Mouse (Mus musculus): ENCODE data around the gene Usp24. TPM values are rescaled to one million over a fixed set of nuclear protein-coding genes. Genes with fewer than 3 reads are reported as not detected.

Usp24 gene
- total and polyA plus RNA-seq, 3 experiments: 13.0 to 25.7 (median 13.9) TPM

DNA sequence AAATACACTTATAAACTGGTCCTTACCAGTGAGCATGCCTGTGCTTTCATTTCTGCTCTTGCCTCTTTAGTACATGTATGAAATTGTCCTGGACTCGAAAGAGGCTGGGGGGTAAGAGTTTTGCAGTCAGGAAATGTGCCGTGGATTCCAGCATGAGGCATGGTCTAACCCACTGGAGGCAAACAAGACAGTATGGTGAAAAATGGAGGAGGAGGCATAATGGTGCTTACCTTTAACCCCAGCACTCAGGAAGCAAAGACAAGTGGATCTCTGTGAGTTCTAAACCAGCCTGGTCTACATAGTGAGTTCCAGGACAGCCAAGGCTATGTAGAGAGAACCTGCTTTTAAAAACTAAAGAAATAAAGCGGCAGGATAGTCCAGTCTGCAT is 33.9 kb upstream of the Usp24 start:
- no peaks in the 10 kb centered on the region for H3K27me3 ChIP-seq (replicated peaks)
- no peaks in the 10 kb centered on the region for H3K79me2 ChIP-seq (replicated peaks; ENCODE audit: control insufficient read depth, extremely low read depth, insufficient read depth, poor library complexity, severe bottlenecking)
- dilution Hi-C loops (cut with MboI; ENCODE audit: extremely low pct_ligation_motif_present, extremely low pct_unique_long_range_greater_than_20kb, low sequenced_read_pairs): no loop called here
- no peak overlapping the region for H3K27ac ChIP-seq (ENCODE audit: insufficient read depth, low read depth)
- in situ Hi-C loops (cut with MboI; ENCODE audit: low pct_ligation_motif_present, low pct_unique_long_range_greater_than_20kb, low sequenced_read_pairs): no loop called here
- DNase-seq (ENCODE audit: extremely low read depth): no peak
- H3K4me3 ChIP-seq (replicated peaks in 1 of 3; ENCODE audit: low read depth in 2 of 3, low read length in 2 of 3, poor library complexity in 1 of 3): no peak overlapping the region
- TF ChIP-seq POLR2A (IDR thresholded peaks at IDR 0.05; ENCODE audit: low read depth, low read length): no peak
- no peak for TF ChIP-seq ZKSCAN1 (IDR thresholded peaks at IDR 0.05; ENCODE audit: borderline replicate concordance, low read depth, low read length)
- no peak for TF ChIP-seq MYC (IDR thresholded peaks at IDR 0.05; ENCODE audit: low read depth, low read length)
- no peak for TF ChIP-seq ZNF384 (IDR thresholded peaks at IDR 0.05; ENCODE audit: low read depth, low read length)
- no peak for TF ChIP-seq JUN (IDR thresholded peaks at IDR 0.05; ENCODE audit: insufficient read depth, low read depth, low read length)
- TF ChIP-seq ZMIZ1 (IDR thresholded peaks at IDR 0.05; ENCODE audit: low read depth, low read length): no peak
- TF ChIP-seq TCF12 (IDR thresholded peaks at IDR 0.05; ENCODE audit: low read depth, low read length): no peak
- TF ChIP-seq IRF4 (IDR thresholded peaks at IDR 0.05; ENCODE audit: low read depth, low read length): no peak
- TF ChIP-seq KAT2A (IDR thresholded peaks at IDR 0.05; ENCODE audit: insufficient replicate concordance, low read length): no peak
- TF ChIP-seq CTCF (conservative IDR thresholded peaks at IDR 0.05 in 1 of 2, IDR thresholded peaks at IDR 0.05 in 1 of 2; ENCODE audit: low read depth in 2 of 2, low read length in 2 of 2): no peak
- no peak for TF ChIP-seq MAZ (IDR thresholded peaks at IDR 0.05; ENCODE audit: low read depth, low read length)
- no peak for TF ChIP-seq SIN3A (IDR thresholded peaks at IDR 0.05; ENCODE audit: low read length)
- TF ChIP-seq EP300 (IDR thresholded peaks at IDR 0.05; ENCODE audit: low read length): no peak
- TF ChIP-seq NELFE (IDR thresholded peaks at IDR 0.05; ENCODE audit: low read depth, low read length): no peak
- TF ChIP-seq MXI1 (IDR thresholded peaks at IDR 0.05; ENCODE audit: low read depth, low read length): no peak
- H3K9ac ChIP-seq (ENCODE audit: insufficient read depth, low read depth): no peak overlapping the region
- H3K4me1 ChIP-seq (ENCODE audit: control insufficient read depth in 1 of 2, insufficient read depth in 2 of 2): peaks cover 0 to 20% of the 10 kb centered on the region in 2 experiments; a peak in 2 of 4 replicates
- H3K9me3 ChIP-seq (replicated peaks; ENCODE audit: low read length): peaks cover 3% of the 10 kb centered on the region
- H3K36me3 ChIP-seq (replicated peaks in 1 of 2; ENCODE audit: control insufficient read depth in 1 of 2, insufficient read depth in 1 of 2, low read length in 1 of 2): no peaks in the 10 kb centered on the region
- no peak overlapping the region for H3K4me2 ChIP-seq (ENCODE audit: insufficient read depth, low read depth, poor library complexity, severe bottlenecking)

DNA sequence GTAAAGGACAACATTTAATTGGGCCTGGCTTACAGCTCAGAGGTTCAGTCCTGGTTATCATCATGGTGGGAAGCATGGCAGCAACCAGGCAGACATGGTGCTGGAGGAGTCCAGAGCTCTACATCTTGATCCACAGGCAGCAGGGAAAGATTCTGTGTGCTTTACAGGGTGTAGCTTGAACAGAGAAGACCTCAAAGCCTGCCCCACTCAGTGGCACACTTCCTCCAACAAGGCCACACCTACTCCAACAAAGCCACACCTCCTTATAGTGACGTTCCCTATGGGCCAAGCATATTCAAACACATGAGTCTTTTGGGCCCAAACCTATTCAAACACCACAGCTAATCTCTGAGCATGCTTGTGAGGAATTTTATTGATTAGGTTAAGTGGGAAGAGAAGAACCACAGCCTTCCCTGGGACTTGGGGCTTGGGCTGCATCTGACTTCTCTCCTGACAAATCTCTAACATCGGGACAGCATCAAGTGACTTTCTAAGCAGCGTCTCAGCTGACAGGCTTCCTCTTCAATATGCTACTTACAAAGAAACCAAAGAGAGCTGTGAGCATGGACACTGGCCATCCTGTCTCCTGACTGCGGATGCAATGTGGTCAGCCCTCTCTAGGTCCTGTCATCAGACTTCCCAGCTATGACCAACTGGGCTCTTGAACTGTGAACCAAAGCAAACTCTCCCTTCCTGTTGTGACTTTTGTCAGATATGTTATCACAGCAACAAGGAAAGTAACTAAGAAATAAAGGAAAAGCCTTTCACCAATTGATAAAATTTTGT is 28.9 kb upstream of the Usp24 start:
- in situ Hi-C loops (cut with MboI; ENCODE audit: low pct_ligation_motif_present, low pct_unique_long_range_greater_than_20kb, low sequenced_read_pairs) (no loop called here), dilution Hi-C loops (cut with MboI; ENCODE audit: extremely low pct_ligation_motif_present, extremely low pct_unique_long_range_greater_than_20kb, low sequenced_read_pairs) (no loop called here)
- peaks cover 3% of the 10 kb centered on the region for H3K9me3 ChIP-seq (replicated peaks; ENCODE audit: low read length)
- H3K79me2 ChIP-seq (replicated peaks; ENCODE audit: control insufficient read depth, extremely low read depth, insufficient read depth, poor library complexity, severe bottlenecking): no peaks in the 10 kb centered on the region
- no peak overlapping the region for H3K27ac ChIP-seq (ENCODE audit: insufficient read depth, low read depth)
- H3K4me3 ChIP-seq (replicated peaks in 1 of 3; ENCODE audit: low read depth in 2 of 3, low read length in 2 of 3, poor library complexity in 1 of 3): no peak overlapping the region
- H3K4me2 ChIP-seq (ENCODE audit: insufficient read depth, low read depth, poor library complexity, severe bottlenecking): no peak overlapping the region
- TF ChIP-seq JUND (conservative IDR thresholded peaks at IDR 0.05; ENCODE audit: low read depth, low read length): no peak
- TF ChIP-seq RCOR1 (conservative IDR thresholded peaks at IDR 0.05; ENCODE audit: low read depth, low read length): no peak
- TF ChIP-seq TCF12 (IDR thresholded peaks at IDR 0.05; ENCODE audit: low read depth, low read length): no peak
- TF ChIP-seq PAX5 (IDR thresholded peaks at IDR 0.05; ENCODE audit: low read length): no peak
- no peak for TF ChIP-seq KAT2A (IDR thresholded peaks at IDR 0.05; ENCODE audit: insufficient replicate concordance, low read length)
- TF ChIP-seq E2F4 (IDR thresholded peaks at IDR 0.05; ENCODE audit: insufficient replicate concordance, low read depth, low read length): no peak
- H3K36me3 ChIP-seq (replicated peaks in 1 of 2; ENCODE audit: control insufficient read depth in 1 of 2, insufficient read depth in 1 of 2, low read length in 1 of 2): no peaks in the 10 kb centered on the region
- no peak overlapping the region for H3K9ac ChIP-seq (ENCODE audit: insufficient read depth, low read depth)
- peaks cover 0 to 9% of the 10 kb centered on the region in 2 experiments; a peak in 3 of 4 replicates for H3K4me1 ChIP-seq (ENCODE audit: control insufficient read depth in 1 of 2, insufficient read depth in 2 of 2)
- no peaks in the 10 kb centered on the region for H3K27me3 ChIP-seq (replicated peaks)
- no peak for DNase-seq (ENCODE audit: extremely low read depth)
